Mouse (Mus musculus) cerebellum, adult 9-11 months (tissue): ENCODE data around the gene Emc1.

Source experiments
- DNase-seq: peaks from one replicate; pipeline ENCODE4 v3.0.0; 2022

Gene Emc1

GRCm38 (mm10) chr4:139351931-139352711, at the start of gene Emc1, which contains the start of the genes Mrto4 and Ubr4:
Emc1 (plus strand) TSS chr4:139352587.
Mrto4 (minus strand) TSS chr4:139352576.
Ubr4 (plus strand) TSS chr4:139352609.
- DNase-seq, result peak; percentile 83

DNA sequence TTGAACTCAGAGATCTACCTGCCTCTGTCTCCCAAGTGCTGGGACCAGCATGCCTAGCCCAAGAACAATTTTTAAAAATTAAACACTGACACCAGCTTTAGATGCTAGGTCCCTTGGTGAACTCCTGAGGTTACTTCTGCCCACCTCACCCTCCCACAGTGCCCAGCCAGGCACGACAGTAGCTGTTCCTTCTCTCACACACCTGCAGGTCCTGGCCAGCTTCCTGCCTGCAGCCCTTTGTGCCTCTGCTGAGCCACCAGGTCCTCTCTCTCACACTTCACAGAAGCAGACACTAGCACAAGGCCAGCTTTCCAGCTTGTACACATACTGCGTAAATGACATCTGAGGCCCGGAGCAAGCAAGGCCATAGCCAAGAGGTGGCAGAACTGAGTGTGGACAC, 46.9 kb upstream of the Emc1 start:
- no peak for DNase-seq

- DNase-seq, result peak; percentile 17
These were observed 44.5 kb upstream of the Emc1 start for GRCm38 (mm10) chr4:139307916-139308315.

GRCm38 (mm10) chr4:139309651-139310050, 42.7 kb upstream of the Emc1 start:
- peak; percentile 38 for DNase-seq

DNA sequence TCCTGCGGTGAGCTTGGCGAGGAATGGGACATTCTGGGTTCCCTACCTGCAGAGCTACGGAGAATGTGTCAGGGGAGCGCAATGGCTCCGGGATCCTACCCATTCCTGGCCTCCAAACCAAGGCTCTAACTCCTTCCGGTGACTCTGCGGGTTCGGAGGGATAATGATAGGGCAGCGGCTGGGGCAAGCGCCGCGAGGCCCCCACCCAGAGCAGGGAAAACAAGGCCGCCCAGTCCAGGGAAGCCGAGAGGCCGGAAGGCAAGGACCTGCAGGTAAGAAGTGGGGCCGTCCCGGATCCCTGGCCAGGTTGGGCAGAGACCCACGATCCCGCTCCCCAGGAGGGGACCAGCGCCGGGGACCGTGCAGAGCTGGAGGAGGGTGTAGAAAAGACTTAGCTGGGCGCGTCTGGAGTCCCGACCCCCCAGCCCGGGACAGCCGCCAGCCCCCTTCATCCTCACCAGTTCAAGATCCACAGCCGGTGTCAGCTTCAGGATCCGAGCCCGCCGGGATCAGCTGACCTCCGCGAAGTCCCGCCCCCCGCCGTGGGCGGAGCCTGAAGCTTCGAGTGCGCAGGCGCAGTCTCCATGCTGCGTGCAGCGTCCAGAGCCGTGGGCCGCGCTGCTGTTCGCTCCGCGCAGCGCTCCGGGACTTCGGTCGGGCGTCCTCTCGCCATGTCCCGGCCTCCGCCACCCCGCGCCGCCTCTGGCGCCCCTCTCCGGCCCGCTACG, 42.1 kb upstream of the Emc1 start, which contains the start of the genes Pqlc2 and Akr7a5:
Gene Pqlc2, minus strand, starts transcription at position 538 of the 728 bp plus-strand sequence.
Gene Akr7a5, plus strand, starts transcription at position 574 of the 728 bp plus-strand sequence.
- DNase-seq, result peak; percentile 97

DNA sequence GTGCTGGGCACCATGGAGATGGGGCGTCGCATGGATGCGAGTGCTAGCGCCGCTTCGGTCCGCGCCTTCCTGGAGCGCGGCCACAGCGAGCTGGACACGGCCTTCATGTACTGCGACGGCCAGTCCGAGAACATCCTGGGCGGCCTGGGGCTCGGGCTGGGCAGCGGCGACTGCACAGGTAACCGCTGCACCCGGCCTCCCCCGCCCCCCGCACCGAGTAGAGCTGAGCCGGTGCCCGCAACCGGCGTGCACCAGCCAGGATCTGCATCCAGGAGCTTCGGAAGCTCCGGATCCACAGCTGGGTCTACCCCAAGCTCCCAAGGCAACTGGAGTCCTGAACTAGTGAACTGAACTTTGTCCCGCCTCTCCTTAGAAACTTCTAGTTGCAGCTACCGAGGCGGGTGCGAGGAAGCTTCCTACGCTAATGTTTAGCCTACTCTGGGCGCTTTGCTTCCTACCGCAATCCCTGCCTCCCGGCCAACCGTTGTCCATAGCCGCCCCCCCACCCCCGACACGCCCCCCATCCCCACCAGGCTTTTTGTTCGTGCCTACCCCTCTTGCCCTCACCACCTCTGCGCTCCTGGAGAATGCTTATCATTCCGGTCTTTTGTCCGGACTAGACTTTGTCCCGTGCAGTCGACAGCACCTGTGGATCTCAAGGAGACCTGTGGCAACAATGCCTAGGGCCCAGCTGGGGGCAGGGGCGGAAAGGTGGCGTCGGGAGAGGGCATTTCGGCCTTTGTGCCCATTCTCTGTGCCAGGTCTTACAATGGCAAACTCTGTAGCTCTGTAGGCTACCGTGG, 41.3 kb upstream of the Emc1 start:
- peak; percentile 35 for DNase-seq

DNA sequence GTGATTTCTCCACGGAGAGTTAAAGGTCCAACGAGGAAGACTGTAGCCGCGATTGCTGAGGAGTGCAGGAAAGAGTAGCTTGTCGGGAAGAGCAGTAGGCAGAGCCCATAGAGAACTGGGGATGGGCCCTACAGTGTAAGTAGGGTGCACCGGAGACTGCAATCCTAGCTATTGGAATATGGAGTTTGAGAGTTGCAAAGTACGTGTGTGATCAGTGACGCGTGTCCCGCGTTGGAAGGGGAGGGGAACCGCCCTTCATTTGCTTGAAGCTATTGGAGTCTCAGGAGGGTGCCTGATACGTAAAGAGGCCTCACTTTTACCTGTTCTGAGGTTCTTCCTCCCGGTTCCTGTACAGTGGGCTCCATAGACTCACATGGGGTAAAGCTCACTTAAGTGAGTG, 40.7 kb upstream of the Emc1 start:
- peak; percentile 13 for DNase-seq

GRCm38 (mm10) chr4:139312632-139313031, 39.8 kb upstream of the Emc1 start:
- DNase-seq, result no peak

DNA sequence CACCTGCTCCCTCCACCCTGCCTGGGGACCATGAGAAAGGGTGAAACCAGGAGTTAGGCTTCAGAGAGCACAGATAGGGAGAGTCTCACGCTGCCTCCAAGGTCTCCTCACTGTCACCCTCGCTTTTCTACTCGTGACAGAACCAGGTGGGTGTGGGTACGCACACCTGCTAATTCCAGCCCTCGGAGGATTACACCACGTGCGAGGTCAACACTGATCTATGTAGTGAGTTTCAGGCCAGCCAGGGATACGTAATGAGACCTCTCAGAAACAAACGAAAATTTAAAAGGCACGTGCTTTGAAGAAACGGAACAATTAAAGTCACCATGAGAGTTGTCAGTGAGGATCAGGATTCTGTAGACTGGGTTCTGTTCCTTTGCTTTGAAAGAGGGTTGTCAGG, 33.9 kb upstream of the Emc1 start:
- DNase-seq, result no peak

DNA sequence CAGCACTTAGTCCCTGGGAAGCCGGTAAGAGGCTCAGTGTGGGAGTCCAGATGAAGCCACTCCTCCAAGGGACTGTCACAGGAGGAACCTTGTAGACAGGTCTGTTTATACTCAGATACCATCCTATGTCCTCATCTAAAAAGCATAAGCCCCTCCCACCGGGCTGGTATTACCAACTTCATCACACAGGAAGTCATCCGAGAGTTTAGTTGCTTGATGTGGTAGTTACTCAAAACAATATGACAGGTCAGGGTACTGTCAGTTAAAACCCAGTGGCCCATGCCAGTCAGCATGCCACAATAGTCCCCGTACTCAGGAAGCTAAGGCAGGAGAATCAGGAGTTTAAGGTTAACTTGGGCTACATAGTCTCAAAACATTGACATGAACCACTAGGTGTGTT, 32.6 kb upstream of the Emc1 start:
- no peak for DNase-seq

DNA sequence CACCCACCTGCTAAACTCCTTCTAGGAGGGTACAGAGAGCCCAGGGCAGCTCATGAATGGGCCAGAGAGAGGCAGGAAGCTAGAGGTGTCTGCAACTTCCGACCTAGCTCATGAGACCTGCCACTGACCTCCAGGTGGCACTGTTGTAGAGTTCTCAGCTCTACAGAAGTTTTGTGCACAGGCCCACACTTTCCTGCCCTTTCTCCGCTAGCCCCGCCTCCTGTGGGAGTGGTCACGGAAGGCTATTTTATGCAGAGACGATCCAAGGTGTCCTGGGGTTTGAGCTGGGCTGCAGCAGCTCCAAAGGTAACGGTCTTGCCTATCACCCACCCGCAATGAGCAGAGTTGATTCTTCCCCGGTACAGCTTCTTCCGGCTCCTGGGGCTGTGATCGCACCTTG, 21.8 kb upstream of the Emc1 start:
- DNase-seq, result no peak

DNA sequence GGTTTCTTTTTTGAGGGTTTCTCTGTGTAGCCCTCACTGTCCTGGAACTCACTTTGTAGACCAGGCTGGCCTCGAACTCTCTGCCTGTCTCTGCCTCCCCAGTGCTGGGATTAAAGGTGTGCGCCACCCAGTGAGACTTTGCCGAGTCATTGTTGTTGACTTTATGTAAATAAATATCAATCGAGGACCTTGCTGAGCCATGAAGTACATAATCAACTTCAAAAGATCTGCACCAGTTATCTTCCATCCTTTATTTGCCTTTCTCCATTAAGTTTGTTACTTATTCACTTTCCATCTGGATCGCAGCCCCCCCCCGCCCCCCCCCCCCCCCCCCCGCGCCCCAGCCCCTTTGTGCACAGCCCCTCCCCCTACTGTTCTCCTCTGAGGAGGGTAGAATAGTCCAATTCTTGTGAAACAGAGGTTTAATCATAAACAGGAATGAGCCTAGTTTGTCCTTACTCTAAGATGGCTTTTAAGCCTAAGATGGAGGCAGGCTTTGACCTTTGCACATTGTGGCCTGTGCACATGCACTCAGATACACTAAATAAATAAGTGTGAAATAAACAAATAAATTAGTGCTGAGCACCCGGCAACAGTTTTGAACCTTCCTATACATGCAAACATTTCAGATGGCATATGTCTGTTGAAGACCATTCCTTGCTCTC, 17.6 kb upstream of the Emc1 start:
- DNase-seq, result no peak

GRCm38 (mm10) chr4:139335507-139335906, 16.9 kb upstream of the Emc1 start:
- no peak for DNase-seq

- DNase-seq, result peak; percentile 49
These were observed 15.4 kb upstream of the Emc1 start for GRCm38 (mm10) chr4:139336822-139337483.

GRCm38 (mm10) chr4:139338145-139338544, 14.2 kb upstream of the Emc1 start:
- no peak for DNase-seq

GRCm38 (mm10) chr4:139340835-139341234, 11.6 kb upstream of the Emc1 start:
- DNase-seq, result no peak

GRCm38 (mm10) chr4:139341556-139342233, 10.7 kb upstream of the Emc1 start:
- DNase-seq, result no peak

DNA sequence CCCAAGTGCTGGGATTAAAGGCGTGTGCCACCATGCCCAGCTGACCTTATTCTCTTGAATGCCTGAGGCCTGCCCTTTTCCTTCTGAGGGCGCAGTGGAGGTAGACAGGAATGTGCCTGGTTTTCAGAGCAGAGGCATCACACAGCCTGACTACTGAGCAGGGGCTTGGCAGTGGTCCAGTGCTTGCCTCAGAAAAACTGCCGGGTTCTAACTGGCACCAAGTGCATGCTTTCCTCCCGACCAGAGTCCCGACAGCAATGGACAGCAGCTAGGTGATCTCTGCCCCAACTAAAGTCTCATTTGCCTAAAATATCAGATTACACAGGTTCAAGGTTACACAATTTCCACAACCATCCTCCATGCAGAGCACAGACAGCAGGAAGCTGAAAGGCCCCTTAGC, 8.7 kb upstream of the Emc1 start:
- DNase-seq, result no peak

DNA sequence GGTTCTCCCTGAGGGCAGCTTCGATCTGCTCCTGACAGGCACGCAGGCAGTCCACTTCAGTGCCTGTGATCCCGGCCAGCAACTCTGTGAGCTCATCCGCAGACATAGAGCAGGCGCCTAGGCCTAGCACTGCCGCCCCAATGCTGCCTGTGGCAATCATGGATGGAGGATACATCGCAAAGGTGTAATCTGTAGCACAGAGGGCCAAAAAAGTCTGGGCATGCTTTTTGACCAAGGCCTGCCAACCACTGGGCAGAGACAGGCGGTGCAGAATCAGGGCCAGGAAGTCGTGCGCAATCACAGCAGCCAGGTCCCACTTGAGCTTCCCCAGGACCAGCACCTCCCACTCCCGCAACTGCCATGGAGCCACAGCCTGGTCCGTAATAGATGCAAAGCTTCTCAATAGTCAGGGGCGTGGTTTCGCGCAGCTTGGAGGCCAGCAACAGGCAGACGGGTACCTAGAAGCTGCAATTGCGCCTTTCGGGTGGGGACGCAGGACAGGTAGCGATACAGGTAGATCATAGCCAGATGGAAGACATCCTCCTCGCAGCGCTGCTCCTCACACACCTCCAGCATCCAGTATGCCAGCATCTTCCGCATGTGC, 6.9 kb upstream of the Emc1 start:
- no peak for DNase-seq

DNA sequence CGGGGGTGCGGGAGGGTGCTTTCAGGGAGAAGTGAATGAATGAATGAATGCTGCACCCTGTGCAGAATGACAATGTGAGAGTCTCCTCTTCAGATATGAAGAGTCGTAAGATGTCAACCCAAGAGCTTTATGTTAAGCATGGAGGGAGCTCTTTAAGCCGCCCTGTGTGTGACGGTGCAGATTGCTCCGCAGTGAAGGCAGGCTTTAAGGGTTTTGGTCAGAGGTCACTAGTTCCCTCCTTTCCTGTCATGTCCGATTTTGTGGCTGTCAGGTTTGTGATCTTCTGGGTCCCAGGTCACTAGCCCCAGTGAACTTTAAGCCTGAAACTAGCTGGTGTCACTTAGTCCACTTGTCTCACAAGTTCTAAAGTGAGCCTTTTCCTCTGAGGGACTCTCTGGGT, 445 bp downstream of the Emc1 start:
- DNase-seq, result no peak

- DNase-seq, result no peak
These were observed 4.8 kb downstream of the Emc1 start for GRCm38 (mm10) chr4:139357211-139357610.
